Mouse (Mus musculus) MEL (cell line): Measurements from ENCODE around the gene Vti1a. TPM values are rescaled to one million over a fixed set of nuclear protein-coding genes. Genes with fewer than 3 reads are reported as not detected.
A peak's percentile ranks its signal among the peaks of the same experiment; 100 is the strongest.

Experiments
- DNase-seq: peaks from one replicate; pipeline ENCODE4 v3.0.0; 2011; ENCODE audit warnings: low read depth, low spot score
- H3K27ac ChIP-seq: 2 replicates; pipeline ENCODE4 v1.5.1; 2012; ENCODE audit warnings: low read depth, mild to moderate bottlenecking, control low read depth, low read length, moderate library complexity; ENCODE audit not compliant: control insufficient read depth
- H3K27me3 ChIP-seq, 2 experiments: fragments of 150-350 bp in 1 of 2; sonication (generic) in 1 of 2; 2 replicates each; pipeline ENCODE4 v1.6.1; 2012; ENCODE audit warnings: low read length in 2 of 2, mild to moderate bottlenecking in 2 of 2, improper control_type of control experiment in 1 of 2, moderate library complexity in 1 of 2; ENCODE audit not compliant: insufficient read depth in 2 of 2, control insufficient read depth in 1 of 2
- H3K36me3 ChIP-seq, 2 experiments: 2 replicates each; pipeline ENCODE4 v1.6.1; 2012 to 2014; ENCODE audit warnings: low read length in 2 of 2, improper control_type of control experiment in 1 of 2, inconsistent platforms in 1 of 2, mild to moderate bottlenecking in 1 of 2; ENCODE audit not compliant: insufficient read depth in 2 of 2, control insufficient read depth in 1 of 2
- H3K4me1 ChIP-seq, 2 experiments: fragments of 150-350 bp in 1 of 2; sonication (generic) in 1 of 2; 2 replicates each; pipeline ENCODE4 v1.6.1; 2012; ENCODE audit warnings: low read length in 2 of 2, improper control_type of control experiment in 1 of 2, mild to moderate bottlenecking in 1 of 2; ENCODE audit not compliant: insufficient read depth in 2 of 2, control insufficient read depth in 1 of 2
- H3K4me3 ChIP-seq, 2 experiments: fragments of 150-350 bp in 1 of 2; sonication (generic) in 1 of 2; 2 replicates each; pipeline ENCODE4 v1.5.1; 2012; ENCODE audit warnings: low read depth in 2 of 2, low read length in 2 of 2, mild to moderate bottlenecking in 2 of 2, moderate library complexity in 2 of 2, control low read depth in 1 of 2, improper control_type of control experiment in 1 of 2; ENCODE audit not compliant: control insufficient read depth in 1 of 2, insufficient read depth in 1 of 2
- H3K79me2 ChIP-seq: 2 replicates; pipeline ENCODE4 v1.6.1; 2012; ENCODE audit warnings: mild to moderate bottlenecking, low read length, moderate library complexity; ENCODE audit not compliant: control insufficient read depth, poor library complexity, insufficient read depth
- H3K9ac ChIP-seq: 2 replicates; pipeline ENCODE4 v1.6.1; 2012; ENCODE audit warnings: low read depth, mild to moderate bottlenecking, control low read depth, low read length, moderate library complexity; ENCODE audit not compliant: control insufficient read depth, poor library complexity, severe bottlenecking
- H3K9me3 ChIP-seq: fragments of 150-350 bp; sonication (generic); replicated peaks from 2 replicates; pipeline ENCODE4 v1.6.1; 2012; ENCODE audit warnings: mild to moderate bottlenecking, low read length, improper control_type of control experiment, moderate library complexity; ENCODE audit not compliant: insufficient read depth
- BHLHE40 ChIP-seq: IDR thresholded peaks from 2 replicates; pipeline ENCODE4 v1.6.1; 2012; ENCODE audit warnings: low read depth, mild to moderate bottlenecking, inconsistent platforms, low read length, improper control_type of control experiment, borderline replicate concordance
- CHD1 ChIP-seq: IDR thresholded peaks from 2 replicates; pipeline ENCODE4 v1.6.1; 2012; ENCODE audit warnings: low read depth, mild to moderate bottlenecking, inconsistent platforms, low read length, improper control_type of control experiment
- CTCF ChIP-seq, 3 experiments: IDR thresholded peaks in 2 of 3; conservative IDR thresholded peaks in 1 of 3; 2 replicates each; pipeline ENCODE4 v1.5.1; 2011 to 2012; ENCODE audit warnings: low read length in 3 of 3, low read depth in 2 of 3, mild to moderate bottlenecking in 2 of 3, improper control_type of control experiment in 1 of 3, inconsistent platforms in 1 of 3, mixed read lengths in 1 of 3, moderate library complexity in 1 of 3; ENCODE audit not compliant: control insufficient read depth in 1 of 3, insufficient read depth in 1 of 3, poor library complexity in 1 of 3, severe bottlenecking in 1 of 3
- ELF1 ChIP-seq: IDR thresholded peaks from 2 replicates; pipeline ENCODE4 v1.6.1; 2014; ENCODE audit warnings: low read depth, mild to moderate bottlenecking, inconsistent platforms, low read length, improper control_type of control experiment, moderate library complexity
- EP300 ChIP-seq, 2 experiments: IDR thresholded peaks; 2 replicates each; pipeline ENCODE4 v1.6.1; 2011; ENCODE audit warnings: improper control_type of control experiment in 2 of 2, low read length in 2 of 2, low read depth in 1 of 2, mild to moderate bottlenecking in 1 of 2
- ETS1 ChIP-seq: IDR thresholded peaks from 2 replicates; pipeline ENCODE4 v1.6.1; 2012; ENCODE audit warnings: low read depth, mild to moderate bottlenecking, inconsistent platforms, low read length, improper control_type of control experiment, moderate library complexity
- GATA1 ChIP-seq: IDR thresholded peaks from 2 replicates; pipeline ENCODE4 v1.6.1; 2011; ENCODE audit warnings: low read depth, low read length, improper control_type of control experiment
- HCFC1 ChIP-seq: IDR thresholded peaks from 2 replicates; pipeline ENCODE4 v1.6.1; 2012; ENCODE audit warnings: low read depth, mild to moderate bottlenecking, inconsistent platforms, low read length, improper control_type of control experiment, moderate library complexity
- JUND ChIP-seq: IDR thresholded peaks from 2 replicates; pipeline ENCODE4 v1.6.1; 2011; ENCODE audit warnings: low read depth, mild to moderate bottlenecking, improper control_type of control experiment, low read length
- MAFK ChIP-seq: IDR thresholded peaks from 2 replicates; pipeline ENCODE4 v1.6.1; 2011; ENCODE audit warnings: low read depth, mild to moderate bottlenecking, low read length, improper control_type of control experiment, borderline replicate concordance
- MAZ ChIP-seq: IDR thresholded peaks from 2 replicates; pipeline ENCODE4 v1.6.1; 2012; ENCODE audit warnings: low read depth, mild to moderate bottlenecking, inconsistent platforms, low read length, improper control_type of control experiment
- MXI1 ChIP-seq: IDR thresholded peaks from 2 replicates; pipeline ENCODE4 v1.6.1; 2011; ENCODE audit warnings: mild to moderate bottlenecking, low read depth, low read length, improper control_type of control experiment
- NELFE ChIP-seq: IDR thresholded peaks from 2 replicates; pipeline ENCODE4 v1.6.1; 2011; ENCODE audit warnings: low read depth, low read length, improper control_type of control experiment
- POLR2A ChIP-seq, 2 experiments: IDR thresholded peaks; 2 replicates each; pipeline ENCODE4 v1.6.1; 2011 to 2012; ENCODE audit warnings: low read length in 2 of 2, mild to moderate bottlenecking in 2 of 2, control low read depth in 1 of 2, improper control_type of control experiment in 1 of 2, low read depth in 1 of 2, moderate library complexity in 1 of 2; ENCODE audit not compliant: control insufficient read depth in 1 of 2, insufficient read depth in 1 of 2, poor library complexity in 1 of 2
- POLR2AphosphoS2 ChIP-seq: IDR thresholded peaks from 2 replicates; pipeline ENCODE4 v1.6.1; 2011; ENCODE audit warnings: low read length, improper control_type of control experiment
- POLR2AphosphoS5 ChIP-seq: IDR thresholded peaks from 2 replicates; pipeline ENCODE4 v1.6.1; 2012; ENCODE audit warnings: low read depth, borderline replicate concordance, mild to moderate bottlenecking, inconsistent platforms, low read length, moderate library complexity, mixed read lengths
- RAD21 ChIP-seq: IDR thresholded peaks from 2 replicates; pipeline ENCODE4 v1.6.1; 2011; ENCODE audit warnings: mild to moderate bottlenecking, low read depth, low read length, improper control_type of control experiment
- RCOR1 ChIP-seq: IDR thresholded peaks from 2 replicates; pipeline ENCODE4 v1.6.1; 2012; ENCODE audit warnings: low read depth, mild to moderate bottlenecking, inconsistent platforms, low read length, improper control_type of control experiment
- SIN3A ChIP-seq: IDR thresholded peaks from 2 replicates; pipeline ENCODE4 v1.6.1; 2012; ENCODE audit warnings: low read length, improper control_type of control experiment, inconsistent platforms
- TAL1 ChIP-seq: IDR thresholded peaks from 2 replicates; pipeline ENCODE4 v1.6.1; 2012; ENCODE audit warnings: mild to moderate bottlenecking, inconsistent platforms, low read length, moderate library complexity, mixed read lengths
- TBP ChIP-seq: IDR thresholded peaks from 2 replicates; pipeline ENCODE4 v1.8.0; 2011; ENCODE audit warnings: low read depth, low read length, improper control_type of control experiment
- TCF12 ChIP-seq: IDR thresholded peaks from 2 replicates; pipeline ENCODE4 v1.6.1; 2014; ENCODE audit warnings: low read depth, mild to moderate bottlenecking, inconsistent platforms, low read length, improper control_type of control experiment, moderate library complexity
- ZC3H11A ChIP-seq: IDR thresholded peaks from 2 replicates; pipeline ENCODE4 v1.6.1; 2012; ENCODE audit warnings: low read depth, mild to moderate bottlenecking, inconsistent platforms, low read length, improper control_type of control experiment
- ZMIZ1 ChIP-seq: IDR thresholded peaks from 2 replicates; pipeline ENCODE4 v1.6.1; 2012; ENCODE audit warnings: low read depth, mild to moderate bottlenecking, inconsistent platforms, low read length, improper control_type of control experiment, moderate library complexity
- ZNF384 ChIP-seq: IDR thresholded peaks from 2 replicates; pipeline ENCODE4 v1.6.1; 2012; ENCODE audit warnings: low read depth, mild to moderate bottlenecking, inconsistent platforms, low read length, improper control_type of control experiment
- polyA plus RNA-seq, 2 experiments: library from polyadenylated mRNA; stranded (reverse) in 1 of 2; unstranded in 1 of 2; fragments of >175 nt in 1 of 2; fragments of >200 nt in 1 of 2; gene quantifications; 2 replicates each; pipeline versions ENCODE4 v1.2.1 to v1.2.4; 2012; ENCODE audit warnings: low replicate concordance in 2 of 2, low read depth in 1 of 2; ENCODE audit not compliant: insufficient read length in 2 of 2, insufficient read depth in 1 of 2, missing spikeins in 1 of 2
- total RNA-seq: library from RNA; depleted of rRNA; stranded (reverse); fragments of 300-350 nt; gene quantifications from 2 replicates; pipeline ENCODE4 v1.2.3, GENCODE M21; 2012

Gene Vti1a
- total and polyA plus RNA-seq, 3 experiments, result 37.2 to 119 (median 42.8) TPM

- H3K4me1 ChIP-seq, result peaks cover 33 to 40% of the 10 kb centered on the region in 2 experiments
- H3K36me3 ChIP-seq, result peaks cover 0 to 43% of the 10 kb centered on the region in 2 experiments; a peak in 2 of 4 replicates
- no peak overlapping the region for H3K4me3 ChIP-seq
- TF ChIP-seq BHLHE40 (peak; percentile 53; the same call in 1 of the 2 replicates), ZC3H11A (no peak), GATA1 (no peak)
- no peaks in the 10 kb centered on the region for H3K27me3 ChIP-seq
- no peak for DNase-seq
- H3K9ac ChIP-seq, result no peak overlapping the region
- H3K79me2 ChIP-seq, result no peaks in the 10 kb centered on the region
- peak overlapping the region; percentile 72 for H3K27ac ChIP-seq
- no peaks in the 10 kb centered on the region for H3K9me3 ChIP-seq
Observed at GRCm38 (mm10) chr19:55563148-55563651, 247.1 kb downstream of the Vti1a start.

GRCm38 (mm10) chr19:55564104-55564938, 248.2 kb downstream of the Vti1a start:
- H3K4me3 ChIP-seq, result no peak overlapping the region; a peak in 1 of 4 replicates
- DNase-seq, result peak; percentile 90
- peaks cover 0 to 51% of the 10 kb centered on the region in 2 experiments; a peak in 2 of 4 replicates for H3K36me3 ChIP-seq
- TF ChIP-seq ELF1, result 0 out of 2 replicates have a peak, but pooled peaks have one; percentile 22
- 0 out of 2 replicates have a peak, but pooled peaks have one; percentile 32 for TF ChIP-seq JUND
- no peak for TF ChIP-seq POLR2A (IDR thresholded peaks at IDR 0.05; ENCODE audit: control insufficient read depth in 1 of 2, insufficient read depth in 1 of 2, low read depth in 1 of 2, low read length in 2 of 2, poor library complexity in 1 of 2)
- TF ChIP-seq CHD1, result peak; percentile 93; the same call in 1 of the 2 replicates
- no peak for TF ChIP-seq POLR2AphosphoS2
- 0 out of 2 replicates have a peak, but pooled peaks have one; percentile 18 for TF ChIP-seq MAFK
- TF ChIP-seq ZC3H11A, result no peak
- no peak for TF ChIP-seq ZMIZ1
- TF ChIP-seq HCFC1, result 0 out of 2 replicates have a peak, but pooled peaks have one; percentile 29
- TF ChIP-seq RCOR1, result peak; percentile 70
- TF ChIP-seq SIN3A, result peak; percentile 76; the same call in 1 of the 2 replicates
- TF ChIP-seq RAD21, result no peak
- TF ChIP-seq NELFE, result no peak
- peak; percentile 56; the same call in 1 of the 2 replicates for TF ChIP-seq MXI1
- TF ChIP-seq ZNF384, result peak; percentile 98
- no peak for TF ChIP-seq MAZ
- TF ChIP-seq EP300 (IDR thresholded peaks at IDR 0.05; ENCODE audit: low read depth in 1 of 2, low read length in 2 of 2), result peak; percentile 87 to 94
- peak; percentile 80 for TF ChIP-seq ETS1
- TF ChIP-seq CTCF (IDR thresholded peaks at IDR 0.05 in 2 of 3, conservative IDR thresholded peaks at IDR 0.05 in 1 of 3; ENCODE audit: control insufficient read depth in 1 of 3, insufficient read depth in 1 of 3, low read depth in 2 of 3, low read length in 3 of 3, poor library complexity in 1 of 3, severe bottlenecking in 1 of 3), result no peak
- peak; percentile 43; the same call in 1 of the 2 replicates for TF ChIP-seq BHLHE40
- peak; percentile 70 for TF ChIP-seq TAL1
- no peak for TF ChIP-seq POLR2AphosphoS5
- peak; percentile 92 for TF ChIP-seq TCF12
- TF ChIP-seq GATA1, result peak; percentile 94
- TF ChIP-seq TBP, result peak; percentile 49; the same call in 1 of the 2 replicates
- TF ChIP-seq, all 39 proteins: peak for 16
- H3K27ac ChIP-seq, result peak overlapping the region; percentile 83
- H3K27me3 ChIP-seq, result no peaks in the 10 kb centered on the region
- H3K79me2 ChIP-seq, result no peaks in the 10 kb centered on the region
- H3K4me1 ChIP-seq, result peaks cover 33 to 49% of the 10 kb centered on the region in 2 experiments
- peak overlapping the region; percentile 43 for H3K9ac ChIP-seq
- no peaks in the 10 kb centered on the region for H3K9me3 ChIP-seq
